Mouse (Mus musculus): ENCODE results near the gene Tmem253.

GRCm38 (mm10) chr14:52012085-52012484, 3.4 kb upstream of the Tmem253 start:
- TF ChIP-seq GATA1 (IDR thresholded peaks at IDR 0.05; ENCODE audit: low read length) (no peak), TAL1 (IDR thresholded peaks at IDR 0.05; ENCODE audit: low read length) (no peak)

All from erythroblast, embryonic 14.5 days (primary cell).